17 mouse cellular contexts compared by ENCODE assay signal in genomic region chr1:19757921-19758436, GRCm38 (mm10).
"Had no signal": no experiment of that assay in that cellular context is flagged by ENCODE, and none has a peak within 500 bp of the region (broad histone marks: within the 10 kb centered on the region; RNA-seq: fewer than 3 reads in every experiment).

No protein-coding gene starts in this region.

- H3K4me3 ChIP-seq: kidney, embryonic 15.5 days; limb, embryonic 10.5 days; limb, embryonic 13.5 days; liver, embryonic 13.5 days had no signal

- DNase-seq: kidney, adult 11 months; kidney, adult 8-10 months; kidney, postnatal 10 days; kidney, postnatal 36 days; layer of hippocampus, postnatal 36 days; liver; liver, embryonic 13.5 days; lung, adult 2 months; lung, postnatal 14 days; lung, postnatal 4 days; midbrain, embryonic 14.5 days; right cerebral cortex, postnatal 25 days; spleen, adult 18-20 months; thymus, postnatal 25 days had no signal

- H3K27ac ChIP-seq: kidney, embryonic 15.5 days; limb, embryonic 10.5 days; limb, embryonic 13.5 days; liver, embryonic 13.5 days had no signal
